Mouse (Mus musculus): ENCODE measurements at regions not wholly inside any gene's neighbourhood (a gene's known extent, or its start where the extent isn't known, plus 50 kb on each side); places are given as distances from the start of the nearest gene placed in this dataset.

GRCm38 (mm10) chr12:26068685-26069008, 346.4 kb downstream of the Rnf144a start:
- Histone ChIP-seq H3K4me1 (ENCODE audit: control insufficient read depth, insufficient read depth, low read length) (peaks cover 8% of the 10 kb centered on the region), H3K4me2 (ENCODE audit: low read length) (peak overlapping the region; percentile 41), H3K27ac (ENCODE audit: low read length) (no peak overlapping the region), H3K9ac (ENCODE audit: low read depth, low read length) (peak overlapping the region; percentile 45), H3K9me3 (replicated peaks; ENCODE audit: control insufficient read depth, low read length, poor library complexity, severe bottlenecking) (no peaks in the 10 kb centered on the region), H3K36me3 (ENCODE audit: control insufficient read depth, insufficient read depth, low read length) (no peaks in the 10 kb centered on the region), H3K4me3 (ENCODE audit: low read depth, low read length) (no peak overlapping the region), H3K27me3 (ENCODE audit: control insufficient read depth, insufficient read depth, low read depth, low read length) (no peaks in the 10 kb centered on the region)
- WGBS: 38% methylated on average over 4 of the region's 4 CpGs
- ATAC-seq: no peak

GRCm38 (mm10) chr12:26067866-26068684, 347.0 kb downstream of the Rnf144a start:
- H3K27ac ChIP-seq (ENCODE audit: low read length): no peak overlapping the region
- 5% methylated on average over 24 of the region's 24 CpGs for WGBS
- peaks cover 8% of the 10 kb centered on the region for H3K4me1 ChIP-seq (ENCODE audit: control insufficient read depth, insufficient read depth, low read length)
- peak; percentile 62 for ATAC-seq
- peak overlapping the region; percentile 45 for H3K9ac ChIP-seq (ENCODE audit: low read depth, low read length)
- peak overlapping the region; percentile 41 for H3K4me2 ChIP-seq (ENCODE audit: low read length)
- no peaks in the 10 kb centered on the region for H3K36me3 ChIP-seq (ENCODE audit: control insufficient read depth, insufficient read depth, low read length)
- no peaks in the 10 kb centered on the region for H3K27me3 ChIP-seq (ENCODE audit: control insufficient read depth, insufficient read depth, low read depth, low read length)
- H3K9me3 ChIP-seq (replicated peaks; ENCODE audit: control insufficient read depth, low read length, poor library complexity, severe bottlenecking): no peaks in the 10 kb centered on the region
- H3K4me3 ChIP-seq (ENCODE audit: low read depth, low read length): peak overlapping the region; percentile 11; the same call in 1 of the 2 replicates

GRCm38 (mm10) chr12:26060378-26060777, 354.7 kb downstream of the Rnf144a start:
- ATAC-seq: no peak

GRCm38 (mm10) chr12:26059090-26059489, 356.0 kb downstream of the Rnf144a start:
- H3K36me3 ChIP-seq (ENCODE audit: control insufficient read depth, insufficient read depth, low read length): no peaks in the 10 kb centered on the region
- ATAC-seq: no peak
- no peaks in the 10 kb centered on the region for H3K4me1 ChIP-seq (ENCODE audit: control insufficient read depth, insufficient read depth, low read length)
- no peak overlapping the region for H3K9ac ChIP-seq (ENCODE audit: low read depth, low read length)
- no peak overlapping the region for H3K4me3 ChIP-seq (ENCODE audit: low read depth, low read length)
- no peak overlapping the region for H3K4me2 ChIP-seq (ENCODE audit: low read length)
- no peaks in the 10 kb centered on the region for H3K27me3 ChIP-seq (ENCODE audit: control insufficient read depth, insufficient read depth, low read depth, low read length)
- WGBS: 97% methylated on average over 4 of the region's 4 CpGs
- no peak overlapping the region for H3K27ac ChIP-seq (ENCODE audit: low read length)
- H3K9me3 ChIP-seq (replicated peaks; ENCODE audit: control insufficient read depth, low read length, poor library complexity, severe bottlenecking): no peaks in the 10 kb centered on the region

More at GRCm38 (mm10) chr12:26060378-26060777, 354.7 kb downstream of the Rnf144a start:
- H3K9me3 ChIP-seq (replicated peaks; ENCODE audit: control insufficient read depth, low read length, poor library complexity, severe bottlenecking): no peaks in the 10 kb centered on the region
- no peak overlapping the region for H3K27ac ChIP-seq (ENCODE audit: low read length)
- no peaks in the 10 kb centered on the region for H3K27me3 ChIP-seq (ENCODE audit: control insufficient read depth, insufficient read depth, low read depth, low read length)
- H3K4me3 ChIP-seq (ENCODE audit: low read depth, low read length): no peak overlapping the region
- no peak overlapping the region for H3K9ac ChIP-seq (ENCODE audit: low read depth, low read length)
- WGBS: 42% methylated on average over 3 of the region's 3 CpGs
- H3K4me1 ChIP-seq (ENCODE audit: control insufficient read depth, insufficient read depth, low read length): no peaks in the 10 kb centered on the region
- H3K4me2 ChIP-seq (ENCODE audit: low read length): no peak overlapping the region
- no peaks in the 10 kb centered on the region for H3K36me3 ChIP-seq (ENCODE audit: control insufficient read depth, insufficient read depth, low read length)

GRCm38 (mm10) chr12:26057491-26058054, 357.5 kb downstream of the Rnf144a start:
- Histone ChIP-seq H3K27ac (ENCODE audit: low read length) (no peak overlapping the region), H3K4me1 (ENCODE audit: control insufficient read depth, insufficient read depth, low read length) (no peaks in the 10 kb centered on the region), H3K27me3 (ENCODE audit: control insufficient read depth, insufficient read depth, low read depth, low read length) (no peaks in the 10 kb centered on the region), H3K9me3 (replicated peaks; ENCODE audit: control insufficient read depth, low read length, poor library complexity, severe bottlenecking) (no peaks in the 10 kb centered on the region), H3K4me2 (ENCODE audit: low read length) (no peak overlapping the region), H3K4me3 (ENCODE audit: low read depth, low read length) (no peak overlapping the region), H3K36me3 (ENCODE audit: control insufficient read depth, insufficient read depth, low read length) (no peaks in the 10 kb centered on the region), H3K9ac (ENCODE audit: low read depth, low read length) (no peak overlapping the region)
- ATAC-seq: no peak
- 89% methylated on average over 9 of the region's 9 CpGs for WGBS

- Histone ChIP-seq H3K27me3 (ENCODE audit: control insufficient read depth, insufficient read depth, low read depth, low read length) (no peaks in the 10 kb centered on the region), H3K27ac (ENCODE audit: low read length) (no peak overlapping the region), H3K4me3 (ENCODE audit: low read depth, low read length) (no peak overlapping the region), H3K9ac (ENCODE audit: low read depth, low read length) (no peak overlapping the region), H3K4me2 (ENCODE audit: low read length) (no peak overlapping the region), H3K4me1 (ENCODE audit: control insufficient read depth, insufficient read depth, low read length) (no peaks in the 10 kb centered on the region), H3K9me3 (replicated peaks; ENCODE audit: control insufficient read depth, low read length, poor library complexity, severe bottlenecking) (0 out of 2 replicates have a peak, but pooled peaks cover 2% of the 10 kb centered on the region), H3K36me3 (ENCODE audit: control insufficient read depth, insufficient read depth, low read length) (no peaks in the 10 kb centered on the region)
- 85% methylated on average over 6 of the region's 6 CpGs for WGBS
- ATAC-seq: no peak
These were observed 368.1 kb downstream of the Rnf144a start for GRCm38 (mm10) chr12:26046991-26047390.

GRCm38 (mm10) chr12:26045321-26045720, 369.7 kb downstream of the Rnf144a start:
- Histone ChIP-seq H3K36me3 (ENCODE audit: control insufficient read depth, insufficient read depth, low read length) (no peaks in the 10 kb centered on the region), H3K27ac (ENCODE audit: low read length) (no peak overlapping the region), H3K4me3 (ENCODE audit: low read depth, low read length) (no peak overlapping the region), H3K9ac (ENCODE audit: low read depth, low read length) (no peak overlapping the region), H3K4me1 (ENCODE audit: control insufficient read depth, insufficient read depth, low read length) (no peaks in the 10 kb centered on the region), H3K4me2 (ENCODE audit: low read length) (no peak overlapping the region), H3K9me3 (replicated peaks; ENCODE audit: control insufficient read depth, low read length, poor library complexity, severe bottlenecking) (0 out of 2 replicates have a peak, but pooled peaks cover 2% of the 10 kb centered on the region), H3K27me3 (ENCODE audit: control insufficient read depth, insufficient read depth, low read depth, low read length) (no peaks in the 10 kb centered on the region)
- ATAC-seq: no peak
- WGBS: 94% methylated on average over 1 of the region's 1 CpGs

- no peak overlapping the region for H3K4me2 ChIP-seq (ENCODE audit: low read length)
- no peak for ATAC-seq
- H3K9me3 ChIP-seq (replicated peaks; ENCODE audit: control insufficient read depth, low read length, poor library complexity, severe bottlenecking): no peaks in the 10 kb centered on the region
- no peaks in the 10 kb centered on the region for H3K36me3 ChIP-seq (ENCODE audit: control insufficient read depth, insufficient read depth, low read length)
- H3K4me3 ChIP-seq (ENCODE audit: low read depth, low read length): no peak overlapping the region
- H3K27ac ChIP-seq (ENCODE audit: low read length): no peak overlapping the region
- no peaks in the 10 kb centered on the region for H3K4me1 ChIP-seq (ENCODE audit: control insufficient read depth, insufficient read depth, low read length)
- no peak overlapping the region for H3K9ac ChIP-seq (ENCODE audit: low read depth, low read length)
- H3K27me3 ChIP-seq (ENCODE audit: control insufficient read depth, insufficient read depth, low read depth, low read length): no peaks in the 10 kb centered on the region
- WGBS: 88% methylated on average over 5 of the region's 5 CpGs
These were observed 402.1 kb downstream of the Rnf144a start for GRCm38 (mm10) chr12:26012951-26013350.

- no peak overlapping the region for H3K9ac ChIP-seq (ENCODE audit: low read depth, low read length)
- ATAC-seq: no peak
- H3K4me3 ChIP-seq (ENCODE audit: low read depth, low read length): no peak overlapping the region
- no peaks in the 10 kb centered on the region for H3K36me3 ChIP-seq (ENCODE audit: control insufficient read depth, insufficient read depth, low read length)
- no peak overlapping the region for H3K27ac ChIP-seq (ENCODE audit: low read length)
- WGBS: 88% methylated on average over 4 of the region's 4 CpGs
- H3K4me2 ChIP-seq (ENCODE audit: low read length): no peak overlapping the region
- H3K9me3 ChIP-seq (replicated peaks; ENCODE audit: control insufficient read depth, low read length, poor library complexity, severe bottlenecking): no peaks in the 10 kb centered on the region
- no peaks in the 10 kb centered on the region for H3K4me1 ChIP-seq (ENCODE audit: control insufficient read depth, insufficient read depth, low read length)
- no peaks in the 10 kb centered on the region for H3K27me3 ChIP-seq (ENCODE audit: control insufficient read depth, insufficient read depth, low read depth, low read length)
These were observed 421.0 kb downstream of the Rnf144a start for GRCm38 (mm10) chr12:25994063-25994462.

All from midbrain, embryonic 16.5 days (tissue).